Mouse (Mus musculus) activated CD4-positive, CD25-positive, alpha-beta regulatory T cell, adult 4 months (primary cell): ENCODE results near the gene Slc9a8. TPM values are rescaled to one million over a fixed set of nuclear protein-coding genes. Genes with fewer than 3 reads are reported as not detected.
"Not testable (repeated sequence)": the region's sequence is repeated elsewhere in the genome, so short reads cannot be mapped to it uniquely, and the experiment has no call there.

ENCODE experiments used
- ATAC-seq: one replicate; pipeline ENCODE4 v1.8.0; 2017
- polyA plus RNA-seq, 2 experiments: library from polyadenylated mRNA; unstranded; fragments of 100-300 nt; shearing (Covaris generic); gene quantifications; one replicate each; pipeline ENCODE4 v1.2.1; 2017

Gene Slc9a8
- 10 to 100 TPM; 35.4 to 43.2 TPM for polyA plus RNA-seq

DNA sequence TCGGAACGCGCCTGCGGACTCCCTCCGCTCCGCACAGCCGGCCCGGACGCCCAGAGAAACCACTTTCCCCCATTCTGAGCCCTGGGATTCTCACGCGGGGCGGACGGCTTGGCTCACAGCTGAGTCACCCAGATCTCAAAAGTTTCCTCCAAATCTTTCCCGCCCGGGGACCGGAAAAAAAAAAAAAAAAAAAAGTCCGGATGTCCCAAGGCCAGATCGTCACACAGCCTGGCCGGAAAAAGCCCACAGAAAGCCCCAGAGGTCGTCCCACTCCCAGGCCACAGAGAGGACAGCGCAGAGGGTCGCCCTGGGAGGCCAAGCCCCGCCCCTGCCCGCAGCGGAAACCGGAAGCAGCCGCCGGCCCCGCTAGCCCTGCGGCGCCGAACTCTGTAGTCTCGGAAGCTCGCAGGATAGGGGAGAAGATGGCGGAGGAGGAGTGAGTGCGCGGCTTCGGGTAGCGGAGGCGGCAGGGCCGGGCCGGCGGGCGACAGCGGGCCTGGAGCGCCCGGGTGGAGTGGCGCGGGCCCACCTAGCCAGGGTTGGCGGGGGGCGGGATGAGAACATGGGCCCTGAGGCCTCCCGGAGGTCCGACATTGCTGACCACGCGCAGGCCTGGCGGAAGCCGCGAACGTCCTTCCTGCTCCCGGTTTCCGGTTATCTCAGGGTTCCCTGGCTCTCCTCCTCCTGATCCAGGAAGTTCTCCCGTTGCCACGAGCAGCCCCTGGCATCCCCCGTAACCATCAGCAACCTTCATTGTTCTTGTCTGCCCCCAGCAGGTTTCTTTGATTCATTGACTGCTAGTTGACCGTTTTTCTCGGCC is at the start of gene Slc9a8:
Slc9a8 (plus strand) TSS at position 383 of the 820 bp plus-strand sequence.
- ATAC-seq = peak; percentile 83

DNA sequence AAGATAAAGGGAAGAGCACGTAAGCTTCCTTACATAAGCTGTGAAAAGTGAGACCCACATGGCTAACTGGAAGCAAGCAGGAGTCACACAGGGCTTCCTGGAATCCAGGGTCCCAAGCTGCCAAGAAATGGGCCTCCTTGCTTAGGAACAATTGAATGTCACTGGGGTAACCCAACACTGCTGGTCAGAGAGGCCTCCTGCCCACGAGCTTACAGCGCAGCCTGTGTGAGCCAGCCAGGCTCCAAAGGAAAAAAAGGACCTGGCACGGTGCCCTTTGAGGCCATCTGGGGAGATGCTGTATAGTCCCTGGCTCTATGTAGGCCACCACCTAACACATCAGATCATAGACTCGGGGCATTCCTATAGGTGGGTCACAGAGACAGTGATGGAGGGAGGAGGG is 48.2 kb upstream of the Slc9a8 start:
- ATAC-seq = no peak

DNA sequence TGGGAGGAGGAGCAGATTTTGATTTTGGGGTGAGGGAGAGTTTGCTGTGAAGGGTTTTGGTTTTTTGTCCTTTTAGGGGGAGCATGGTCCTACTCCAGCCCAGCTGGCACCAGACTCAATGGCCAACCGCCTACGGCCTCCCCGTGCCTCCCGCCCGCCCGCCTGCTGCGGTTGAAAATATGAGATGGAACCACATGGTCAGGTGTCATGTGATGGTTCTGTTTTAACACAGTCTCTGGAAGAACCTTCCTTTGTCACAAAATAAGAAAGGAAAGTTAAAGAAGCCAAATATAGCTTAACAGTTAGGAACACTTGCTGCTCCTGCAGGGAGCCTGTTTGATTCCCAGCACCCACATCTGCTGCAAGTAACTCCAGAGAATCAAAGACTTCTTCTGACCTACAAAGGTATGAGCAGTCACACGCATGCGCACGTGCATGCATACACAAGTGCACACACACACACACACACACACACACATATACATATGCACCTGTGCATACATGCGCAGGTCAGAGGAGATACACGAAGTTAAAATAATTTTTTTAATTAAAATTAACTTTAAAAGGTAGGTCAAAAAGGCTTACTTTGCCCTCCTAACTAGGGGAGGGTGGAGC is 47.2 kb upstream of the Slc9a8 start:
- no peak for ATAC-seq

DNA sequence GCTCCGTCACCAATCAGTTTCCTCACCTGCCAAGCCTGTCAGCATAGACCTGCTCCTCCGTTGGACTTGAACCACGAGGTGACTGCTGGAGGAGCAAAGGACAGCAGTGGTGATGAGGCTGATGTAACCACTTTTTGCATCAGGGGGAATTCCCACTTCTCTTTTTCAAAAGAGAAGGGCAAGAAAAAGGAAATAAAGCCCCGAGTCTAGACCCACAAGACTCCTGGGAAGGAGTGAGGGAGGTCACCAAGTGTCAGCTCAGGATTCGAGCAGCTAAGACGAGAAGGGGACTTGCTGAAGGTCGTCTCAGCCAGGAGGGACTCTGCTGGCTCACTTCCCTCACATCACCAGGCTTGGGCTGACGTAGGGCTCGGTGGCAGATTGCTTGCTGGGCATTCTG is 46.4 kb upstream of the Slc9a8 start:
- no peak for ATAC-seq

DNA sequence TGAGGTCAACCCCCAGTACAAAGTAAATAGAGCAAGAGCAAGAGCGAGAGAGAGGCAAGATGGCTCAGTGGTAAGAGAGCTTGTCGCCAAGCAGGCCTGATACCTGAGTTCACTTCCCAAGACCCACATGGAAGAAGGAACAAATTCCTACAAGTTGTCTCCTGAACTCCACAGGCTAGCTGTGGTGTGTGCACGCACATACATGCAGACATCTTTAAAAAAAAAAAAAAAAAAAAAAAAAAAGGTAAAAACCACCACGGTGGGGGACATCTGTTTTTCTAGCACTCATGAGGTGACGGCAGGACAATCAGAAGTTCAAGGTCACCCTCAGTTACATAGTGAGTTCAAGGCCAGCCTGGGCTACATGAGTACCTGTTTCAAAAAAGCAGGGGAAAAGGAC is 45.8 kb upstream of the Slc9a8 start:
- no peak for ATAC-seq

DNA sequence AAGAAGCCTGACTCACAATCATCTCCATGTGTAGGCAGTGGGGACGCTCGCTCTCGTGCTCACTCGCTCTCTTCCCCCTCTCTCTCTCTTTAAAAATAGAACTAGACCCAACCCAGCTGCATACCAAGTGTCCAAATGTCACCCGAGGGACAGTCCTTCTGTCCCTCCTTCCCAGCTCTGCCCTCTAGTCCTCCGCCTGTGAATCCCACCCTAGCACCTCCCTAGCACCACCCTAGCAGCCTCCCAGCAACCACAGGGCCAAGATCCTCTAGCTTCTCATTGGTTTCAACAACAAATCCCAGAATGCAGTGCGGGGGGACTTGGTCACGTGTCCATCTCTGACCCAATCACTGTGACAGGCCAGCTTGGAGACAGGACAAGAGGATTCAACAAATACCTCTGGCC is 45.4 kb upstream of the Slc9a8 start:
- no peak for ATAC-seq

DNA sequence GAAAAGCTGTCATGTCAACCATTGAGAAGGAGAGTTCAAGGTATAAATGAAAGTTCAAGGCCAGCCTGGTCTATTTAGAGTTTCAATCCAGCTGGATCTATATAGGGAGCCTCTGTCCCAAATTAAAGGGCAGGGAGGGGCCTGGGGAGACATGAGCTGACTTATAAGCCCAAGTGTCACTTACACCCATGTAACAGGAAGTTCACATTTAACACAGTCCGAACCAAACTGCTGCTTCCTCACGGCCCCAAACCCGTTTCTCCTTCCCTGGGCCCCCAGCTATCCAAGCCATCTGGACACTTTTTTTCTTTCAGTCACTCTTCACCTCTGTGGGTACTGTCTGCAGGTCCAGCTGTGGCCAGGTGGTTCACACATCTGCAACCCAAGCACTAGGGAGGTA is 43.8 kb upstream of the Slc9a8 start:
- no peak for ATAC-seq

DNA sequence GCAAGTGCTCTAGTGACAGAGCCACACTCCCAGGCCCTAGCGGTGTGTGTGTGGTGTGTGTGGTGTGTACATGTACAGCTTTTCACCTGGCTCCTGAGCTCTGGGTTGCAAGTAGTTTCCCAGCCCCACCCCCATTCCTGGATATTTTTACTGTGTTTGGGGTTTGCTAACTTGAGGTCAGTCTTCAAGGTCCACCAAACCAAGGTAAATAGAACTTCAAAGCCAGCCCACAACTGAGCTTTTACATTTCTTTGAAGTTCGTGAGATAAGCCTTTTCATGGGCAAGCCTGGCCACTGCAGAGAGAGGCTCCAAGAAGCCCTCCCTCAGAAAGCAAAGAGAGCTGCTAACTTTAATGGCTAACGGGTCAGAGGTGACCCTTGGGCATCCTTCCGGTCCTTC is 42.5 kb upstream of the Slc9a8 start:
- no peak for ATAC-seq

DNA sequence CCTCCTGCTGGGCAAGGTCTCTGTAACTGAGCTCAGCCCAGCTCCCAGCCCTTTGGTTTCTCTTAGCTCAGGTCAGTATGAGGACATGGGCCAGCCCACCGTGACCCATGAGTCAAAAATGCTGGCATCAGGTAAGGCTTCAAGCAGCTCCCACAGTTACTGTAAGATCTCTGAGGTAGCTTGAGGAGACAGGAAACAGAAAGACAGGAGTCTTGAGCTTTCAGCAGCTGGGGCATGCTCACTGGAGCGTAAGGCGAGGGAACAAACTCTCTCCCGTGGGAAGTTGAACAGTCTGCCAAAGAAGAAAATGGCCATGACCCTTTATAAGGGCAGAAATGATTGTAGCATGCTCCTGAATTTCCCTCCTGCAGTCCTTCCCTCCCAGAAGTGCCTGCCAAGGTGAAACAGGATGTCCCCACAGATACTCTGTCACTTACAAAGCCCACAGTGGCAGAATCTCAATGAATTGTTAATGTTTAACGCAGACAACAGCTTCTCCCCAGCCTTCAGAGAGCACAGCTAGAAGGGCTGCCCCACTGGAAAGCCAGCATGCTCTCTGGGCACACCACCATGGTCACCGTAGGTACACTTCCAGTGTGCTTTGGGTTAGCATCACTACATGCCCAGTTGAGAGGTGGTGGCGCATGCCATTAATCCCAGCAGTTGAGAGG is 40.8 kb upstream of the Slc9a8 start:
- no peak for ATAC-seq

DNA sequence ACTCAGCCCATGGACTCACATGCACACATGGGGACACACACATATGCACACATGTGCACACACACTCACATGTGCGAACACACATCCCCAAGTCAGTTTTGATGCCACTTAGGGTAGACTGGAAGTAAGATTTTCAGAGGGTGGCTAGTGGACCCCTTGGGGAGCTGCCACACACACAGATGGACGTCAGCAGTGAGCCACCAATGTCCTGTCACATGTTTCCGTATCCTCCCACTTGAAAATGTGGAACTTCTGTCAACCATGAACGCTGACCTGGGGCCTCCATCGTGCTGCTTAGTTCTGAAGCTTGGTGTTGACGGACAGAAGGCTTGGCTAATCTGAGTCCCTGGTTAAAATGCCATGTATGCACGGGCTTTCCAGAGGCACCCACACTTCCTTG is 39.9 kb upstream of the Slc9a8 start:
- no peak for ATAC-seq

DNA sequence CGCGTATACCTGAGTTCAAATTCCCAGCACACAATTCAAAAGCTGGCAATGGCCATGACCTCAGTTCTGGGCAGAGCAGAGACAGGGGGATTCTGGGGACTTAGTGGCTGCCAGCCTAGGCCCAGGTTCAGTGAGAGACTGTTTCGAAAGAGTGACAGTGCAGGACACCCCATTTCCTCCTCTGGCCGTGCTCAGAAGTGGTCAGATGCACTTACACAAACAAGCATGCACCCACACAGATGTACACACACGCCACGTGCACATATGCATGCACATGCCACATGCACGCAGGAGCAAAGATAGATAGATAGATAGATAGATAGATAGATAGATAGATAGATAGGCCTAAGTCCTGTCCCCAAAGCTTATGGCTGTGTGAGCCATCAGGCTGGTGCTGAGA is 39.1 kb upstream of the Slc9a8 start:
- no peak for ATAC-seq

DNA sequence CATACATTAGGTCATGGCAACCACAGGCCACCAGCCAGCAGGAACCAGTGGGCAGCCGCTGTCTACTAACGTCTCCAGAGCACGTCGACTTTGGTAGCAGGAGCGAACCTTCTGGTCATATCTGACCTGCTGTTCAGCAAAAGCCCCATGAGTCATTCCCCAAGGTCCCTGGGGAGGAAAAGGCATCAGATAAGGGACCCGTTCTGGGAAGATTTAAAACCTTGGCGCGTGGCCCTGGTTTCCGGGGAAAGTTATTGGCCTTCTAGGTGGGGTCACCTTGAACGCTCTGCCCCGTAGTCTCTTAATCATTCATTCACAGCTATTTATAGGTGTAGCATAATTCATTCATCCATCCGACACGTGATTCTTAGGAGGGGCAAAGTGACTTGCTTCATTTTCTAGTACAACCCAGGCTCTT is 37.8 kb upstream of the Slc9a8 start:
- no peak for ATAC-seq

DNA sequence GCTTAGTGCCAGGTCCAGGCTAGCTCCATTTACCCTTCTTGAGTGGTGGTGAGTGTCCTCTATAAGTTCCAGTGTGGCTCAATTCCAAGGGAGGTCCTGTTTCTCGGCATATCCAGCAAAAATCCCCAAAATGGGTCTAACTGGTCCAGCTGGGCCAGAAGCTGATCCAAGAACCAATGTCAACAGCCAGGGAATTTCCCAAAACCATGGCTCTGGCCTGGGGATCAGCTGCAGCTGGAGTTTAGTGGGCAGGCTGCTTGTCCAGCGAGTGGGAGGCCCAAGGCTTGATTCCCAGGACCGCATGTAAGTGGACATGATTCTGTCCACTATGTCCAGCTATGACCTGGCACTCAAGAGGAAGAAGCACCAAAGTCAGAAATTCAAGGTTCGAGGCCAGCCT is 35.1 kb upstream of the Slc9a8 start:
- ATAC-seq = no peak

DNA sequence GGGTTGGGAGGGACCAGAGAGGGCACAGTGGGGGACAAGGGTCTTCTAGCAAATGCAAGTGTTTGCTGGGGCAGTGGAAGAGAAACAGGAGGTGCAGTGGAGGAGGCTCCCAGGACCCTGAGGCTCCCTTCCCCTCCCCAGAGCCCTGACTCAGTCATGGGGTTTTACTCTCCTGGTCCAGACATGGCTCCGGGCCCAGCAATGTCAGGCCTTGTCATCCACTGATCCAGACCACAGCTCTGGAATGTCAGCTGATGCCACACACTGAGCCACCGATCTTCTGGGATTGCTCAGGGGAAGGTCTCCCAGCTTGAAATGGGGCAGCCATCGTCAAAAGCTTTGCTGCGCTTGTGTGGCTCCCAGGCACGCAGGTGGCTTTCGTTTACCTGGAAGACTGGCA is 34.5 kb upstream of the Slc9a8 start:
- no peak for ATAC-seq

DNA sequence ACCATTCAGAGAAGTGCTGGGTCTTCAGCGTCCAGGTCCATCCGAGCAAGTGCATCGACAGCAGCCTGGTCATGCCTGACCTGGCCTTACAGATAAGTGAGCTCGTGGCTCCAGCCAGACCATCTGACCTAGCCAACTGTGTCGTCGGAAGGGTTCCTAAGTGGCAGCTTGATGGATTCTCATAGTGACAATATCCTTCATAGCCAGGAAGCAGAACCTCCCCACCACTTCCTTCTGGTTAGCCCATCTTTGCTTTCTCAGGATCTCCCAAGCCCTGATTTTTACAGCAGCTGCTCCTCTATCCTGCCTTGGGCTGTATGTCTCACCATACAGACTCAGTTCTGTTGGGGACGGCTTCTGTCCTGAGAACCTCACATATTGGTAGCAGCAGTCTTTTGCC is 27.1 kb upstream of the Slc9a8 start:
- ATAC-seq = no peak

DNA sequence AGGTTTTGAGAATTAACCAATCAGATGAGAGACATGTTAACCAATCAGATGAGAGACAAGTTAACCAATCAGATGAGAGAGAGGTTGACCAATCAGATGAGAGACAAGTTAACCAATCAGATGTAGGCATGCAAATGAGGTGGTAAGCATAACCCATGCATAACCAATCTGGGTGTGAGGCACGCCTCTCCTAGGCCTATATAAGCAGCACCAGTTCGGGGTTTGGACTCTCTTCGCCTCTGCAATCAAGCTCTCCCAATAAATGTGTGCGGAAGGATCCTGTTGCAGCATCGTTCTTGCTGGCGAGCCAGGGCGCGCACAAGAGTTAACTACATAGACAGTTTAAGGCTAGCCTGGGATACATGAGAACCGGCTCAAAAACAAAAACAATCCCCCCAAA is 25.1 kb upstream of the Slc9a8 start:
- not testable (repeated sequence) for ATAC-seq

DNA sequence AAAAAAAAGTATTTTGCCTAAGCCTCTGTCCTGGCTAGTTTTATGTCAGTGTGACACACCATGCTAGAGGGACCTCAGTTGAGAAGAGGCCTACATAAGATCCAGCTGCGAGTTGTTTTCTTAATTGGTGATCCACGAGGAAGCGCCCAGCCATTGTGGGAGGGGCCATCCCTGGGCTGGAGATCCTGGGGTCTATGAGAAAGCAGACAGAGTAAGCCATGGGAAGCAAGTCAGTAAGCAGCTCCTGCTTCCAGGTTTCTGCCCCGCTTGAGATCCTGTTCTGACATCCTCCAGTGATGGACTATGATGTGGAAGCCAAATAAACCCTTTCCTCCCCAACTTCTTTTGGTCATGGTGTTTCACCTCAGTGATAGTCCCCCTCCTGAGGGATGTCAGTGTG is 22.5 kb upstream of the Slc9a8 start:
- no peak for ATAC-seq

DNA sequence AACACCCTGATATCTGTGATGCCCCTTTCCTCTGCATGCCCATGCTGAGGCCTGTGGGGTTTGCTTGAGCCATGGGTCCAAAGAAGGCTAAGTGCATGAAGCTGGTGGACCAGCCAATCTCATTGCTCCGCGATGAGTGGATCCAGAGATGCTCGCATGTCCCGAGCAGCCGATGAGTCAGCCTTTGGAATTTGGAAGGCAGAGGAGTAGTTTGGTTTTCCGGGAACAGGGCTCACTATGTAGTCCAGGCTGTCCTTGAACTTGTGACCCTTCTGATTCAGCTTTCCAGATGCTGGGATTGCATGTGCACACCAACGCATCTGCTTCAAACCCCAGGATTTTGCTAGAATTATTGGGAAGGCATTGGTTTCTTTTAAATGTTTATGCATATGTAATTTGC is 21.9 kb upstream of the Slc9a8 start:
- no peak for ATAC-seq

DNA sequence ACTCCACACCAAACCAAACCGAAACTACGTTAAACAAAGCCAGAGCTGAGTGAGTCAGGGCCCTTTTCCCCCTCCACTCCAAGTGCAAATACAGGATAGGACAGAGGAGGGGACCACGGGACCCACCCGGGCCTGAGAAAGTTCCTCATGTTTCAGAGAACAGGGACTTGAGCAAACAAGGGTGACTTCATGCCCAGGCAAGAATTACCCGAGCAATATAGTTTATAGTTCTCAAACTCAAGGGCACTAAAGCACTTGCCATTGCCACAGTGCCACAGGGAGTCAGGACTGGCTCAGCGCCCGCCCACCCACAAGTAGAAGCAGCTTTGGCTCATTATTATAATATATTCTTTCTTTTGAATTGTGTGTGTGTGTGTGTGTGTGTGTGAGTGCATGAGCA is 18.4 kb upstream of the Slc9a8 start:
- no peak for ATAC-seq

DNA sequence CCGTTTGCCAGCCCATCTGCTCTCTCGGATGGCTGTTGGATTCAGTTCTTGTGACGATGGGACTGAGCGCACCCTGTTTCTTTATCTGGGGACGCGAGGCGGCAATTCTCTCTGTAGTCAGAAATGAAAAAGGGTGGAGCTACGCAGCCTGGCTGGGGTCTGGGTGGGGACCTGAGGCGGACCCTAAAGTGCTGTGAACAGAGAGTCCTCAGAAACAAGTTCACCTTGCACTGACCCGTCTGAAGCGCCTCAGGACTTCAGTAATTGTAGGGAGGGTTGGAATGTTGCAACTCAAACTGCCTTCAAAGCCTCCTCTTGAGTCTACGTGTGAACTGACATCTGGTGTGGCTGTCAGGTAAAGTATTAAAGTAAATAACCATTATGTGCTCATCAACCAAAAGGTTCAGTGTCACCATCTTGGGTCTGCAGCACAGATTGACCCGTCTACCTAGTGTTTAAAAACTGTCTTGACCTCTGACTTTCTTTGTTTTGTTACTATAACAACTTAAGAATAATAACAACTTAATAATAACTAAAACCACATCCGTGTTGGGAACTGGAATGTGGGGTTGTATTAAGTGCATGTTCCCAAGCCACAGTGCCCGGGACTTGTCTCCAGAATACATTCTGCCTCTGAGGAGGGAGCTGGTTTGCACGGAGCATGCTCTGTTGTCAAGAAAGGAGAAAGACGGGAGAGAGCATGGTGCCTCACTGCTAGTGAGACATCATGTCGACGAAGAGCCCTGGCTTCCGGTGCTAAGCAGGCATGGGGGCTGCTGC is 16.2 kb upstream of the Slc9a8 start:
- ATAC-seq = no peak

DNA sequence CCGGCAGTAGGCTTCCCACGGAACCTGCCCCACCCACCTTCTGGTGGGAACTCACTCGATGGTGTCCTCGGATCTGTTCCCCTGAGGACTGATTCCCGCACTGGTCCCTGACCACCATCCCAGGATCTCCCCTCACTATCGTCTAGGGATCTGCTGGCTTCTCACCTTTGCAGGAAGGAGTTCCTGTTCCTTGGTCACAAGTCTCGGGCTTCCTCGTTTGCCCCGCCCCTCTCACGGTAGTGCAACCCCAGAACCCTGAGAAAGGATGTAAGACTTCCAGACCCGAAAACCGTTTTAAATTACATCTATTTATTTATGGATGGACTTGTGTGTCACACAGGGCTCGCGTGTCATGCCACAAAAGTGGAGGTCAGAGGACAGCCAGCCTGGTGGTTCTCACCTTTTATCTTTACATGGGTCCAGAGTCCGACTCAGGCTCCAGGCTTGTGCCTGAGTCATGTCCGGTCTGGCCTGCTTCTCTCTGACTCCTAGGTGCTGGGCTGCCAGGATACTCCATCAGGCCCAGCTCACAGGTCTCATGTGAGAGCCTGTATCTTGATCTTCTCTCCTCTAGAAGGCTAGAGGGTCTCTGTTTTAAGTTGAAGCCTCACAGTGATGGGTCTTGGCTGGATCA is 14.1 kb upstream of the Slc9a8 start:
- ATAC-seq = no peak

DNA sequence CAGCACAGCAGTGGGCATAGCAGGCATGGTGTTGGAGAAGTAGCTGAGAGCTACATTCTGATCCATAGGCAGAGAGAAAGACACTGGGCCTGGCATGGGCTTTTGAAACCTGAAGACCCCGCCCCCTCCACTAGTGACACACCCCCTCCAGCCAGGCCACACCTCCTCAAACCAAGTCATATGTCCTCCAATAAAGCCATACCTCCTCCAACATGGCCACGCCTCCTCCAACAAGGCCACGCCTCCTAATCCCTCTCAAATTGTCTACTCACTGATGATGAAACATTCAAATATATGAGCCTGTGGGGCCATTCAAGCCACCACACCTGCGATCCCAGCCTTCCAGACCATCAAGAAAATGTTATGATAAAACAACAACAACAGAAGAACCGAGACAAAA is 7.1 kb upstream of the Slc9a8 start:
- ATAC-seq = no peak
